In the genomic region with DNA sequence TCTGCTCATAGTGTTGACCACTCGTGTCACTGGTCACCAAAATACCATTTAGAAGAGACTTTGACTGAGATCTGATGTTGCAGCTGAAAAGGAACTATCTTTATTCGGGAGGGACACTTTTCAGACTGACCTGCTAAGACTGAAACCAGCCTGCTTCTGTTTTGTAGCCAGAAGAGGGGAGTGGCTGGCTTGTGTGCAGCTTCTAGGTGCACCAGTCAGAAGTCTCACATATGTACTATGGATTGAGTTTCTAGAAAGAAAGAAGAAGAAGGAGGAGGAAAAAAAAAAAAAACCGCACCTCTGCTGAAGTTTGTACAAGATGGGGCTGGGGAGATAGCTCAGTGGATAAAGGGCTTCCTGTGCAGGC, we compare ENCODE assay signal across 17 mouse cellular contexts.
"Had no signal": no experiment of that assay in that cellular context is flagged by ENCODE, and none has a peak within 500 bp of the region (broad histone marks: within the 10 kb centered on the region; RNA-seq: fewer than 3 reads in every experiment).

No protein-coding gene starts in this region.

- ATAC-seq: liver, postnatal 0 days; lung, postnatal 0 days; midbrain, embryonic 13.5 days; midbrain, embryonic 15.5 days had no signal

- H3K27me3 ChIP-seq: liver, embryonic 15.5 days; lung, embryonic 15.5 days; midbrain, embryonic 13.5 days; midbrain, embryonic 15.5 days; neural tube, embryonic 13.5 days; neural tube, embryonic 15.5 days; stomach, embryonic 15.5 days had no signal

- DNase-seq: liver, postnatal 0 days; lung, adult 2 months; lung, postnatal 14 days; lung, postnatal 4 days; right cerebral cortex, postnatal 14 days; thymus, adult 2 months; thymus, postnatal 36 days had no signal

- H3K4me1 ChIP-seq: lung, embryonic 15.5 days; megakaryocyte, embryonic 14.5 days; midbrain, embryonic 15.5 days; neural tube, embryonic 15.5 days; stomach, embryonic 15.5 days had no signal

- H3K4me3 ChIP-seq: liver, embryonic 15.5 days; lung, embryonic 15.5 days; megakaryocyte, embryonic 14.5 days; midbrain, embryonic 13.5 days; midbrain, embryonic 15.5 days; neural tube, embryonic 13.5 days; neural tube, embryonic 15.5 days; stomach, embryonic 15.5 days had no signal

- H3K9me3 ChIP-seq: liver, embryonic 15.5 days; lung, embryonic 15.5 days; megakaryocyte, embryonic 14.5 days; midbrain, embryonic 13.5 days; midbrain, embryonic 15.5 days; neural tube, embryonic 13.5 days; neural tube, embryonic 15.5 days; stomach, embryonic 15.5 days had no signal

- H3K36me3 ChIP-seq: midbrain, embryonic 15.5 days; neural tube, embryonic 15.5 days; stomach, embryonic 15.5 days had no signal

- H3K27ac ChIP-seq: liver, embryonic 15.5 days; lung, embryonic 15.5 days; midbrain, embryonic 13.5 days; midbrain, embryonic 15.5 days; neural tube, embryonic 13.5 days; neural tube, embryonic 15.5 days; stomach, embryonic 15.5 days; stomach, postnatal 0 days had no signal
